Mouse (Mus musculus) E14TG2a.4 (cell line): Measurements from ENCODE around the gene Hook2.

ENCODE experiments used
- CTCF ChIP-seq: conservative IDR thresholded peaks from 2 replicates; pipeline ENCODE4 v1.5.1; 2014; ENCODE audit warnings: low read length
- NANOG ChIP-seq: IDR thresholded peaks from 2 replicates; pipeline ENCODE4 v1.6.1; 2014; ENCODE audit warnings: borderline replicate concordance, low read length, mixed read lengths

DNA sequence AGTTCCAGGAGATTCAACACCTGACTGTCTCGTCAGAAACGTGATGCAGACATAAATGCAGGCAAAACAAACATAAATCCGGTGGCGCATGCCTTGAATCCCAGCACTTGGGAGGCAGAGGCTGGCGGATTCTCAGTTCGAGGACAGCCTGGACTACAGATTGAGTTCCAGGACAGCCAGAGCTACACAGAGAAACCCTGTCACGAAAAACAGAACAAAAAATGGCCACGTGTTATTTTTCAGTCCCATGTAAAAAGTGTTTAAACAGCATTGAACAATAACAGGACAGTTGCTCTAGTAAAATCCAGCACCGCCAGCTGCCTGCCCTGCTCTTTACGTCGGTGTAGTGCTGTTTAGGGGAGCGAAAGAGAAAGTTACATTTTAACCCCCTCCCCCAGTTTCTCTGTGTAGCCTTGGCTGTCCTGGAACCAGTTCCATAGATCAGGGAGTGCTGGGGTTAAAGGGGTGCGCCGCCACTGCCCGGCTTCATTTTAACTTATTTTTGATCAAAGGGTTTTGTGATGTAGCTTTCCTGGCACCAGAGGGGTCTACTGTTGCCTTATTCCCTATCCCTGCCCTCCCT, 45.4 kb downstream of the Hook2 start:
- TF ChIP-seq NANOG = no peak
- TF ChIP-seq CTCF = no peak
